Mouse (Mus musculus) G1E (cell line): ENCODE measurements around the gene Sox2. TPM values are rescaled to one million over a fixed set of nuclear protein-coding genes. Genes with fewer than 3 reads are reported as not detected.

ENCODE experiments used
- ATAC-seq: 2 replicates; pipeline ENCODE4 v1.8.0; 2016; ENCODE audit warnings: mild to moderate bottlenecking; ENCODE audit not compliant: insufficient number of reproducible peaks, poor library complexity, low FRiP score, severe bottlenecking; ENCODE audit errors: extremely low read depth
- DNase-seq: peaks from one replicate; pipeline ENCODE4 v3.0.0; 2012; ENCODE audit warnings: low spot score
- H3K27me3 ChIP-seq: 2 replicates; pipeline ENCODE4 v1.6.1; 2012; ENCODE audit warnings: mild to moderate bottlenecking, low read length, inconsistent platforms; ENCODE audit not compliant: insufficient read depth
- H3K36me3 ChIP-seq: replicated peaks from 2 replicates; pipeline ENCODE3; 2012; ENCODE audit warnings: mild to moderate bottlenecking, inconsistent platforms
- H3K4me1 ChIP-seq: 2 replicates; pipeline ENCODE4 v1.6.1; 2012; ENCODE audit warnings: low read depth, low read length, inconsistent platforms, mixed read lengths; ENCODE audit not compliant: insufficient read depth
- H3K4me3 ChIP-seq: 2 replicates; pipeline ENCODE4 v1.5.1; 2012; ENCODE audit warnings: low read depth, mild to moderate bottlenecking, inconsistent platforms, low read length, moderate library complexity, mixed read lengths
- H3K9me3 ChIP-seq: replicated peaks from 2 replicates; pipeline ENCODE4 v1.6.1; 2012; ENCODE audit warnings: inconsistent platforms
- CTCF ChIP-seq: IDR thresholded peaks from 2 replicates; pipeline ENCODE4 v1.5.1; 2012; ENCODE audit warnings: low read depth, low read length, inconsistent platforms, mixed read lengths
- GATA1 ChIP-seq: IDR thresholded peaks from 2 replicates; pipeline ENCODE4 v1.6.1; 2012; ENCODE audit warnings: borderline replicate concordance, low read length, inconsistent platforms, mixed read lengths
- GATA2 ChIP-seq: IDR thresholded peaks from 2 replicates; pipeline ENCODE4 v1.6.1; 2012; ENCODE audit warnings: low read depth, low read length, inconsistent platforms, borderline replicate concordance
- POLR2AphosphoS5 ChIP-seq: IDR thresholded peaks from 2 replicates; pipeline ENCODE4 v1.6.1; 2012; ENCODE audit warnings: low read depth, low read length, inconsistent platforms; ENCODE audit not compliant: insufficient replicate concordance
- TAL1 ChIP-seq: conservative IDR thresholded peaks from 2 replicates; pipeline ENCODE4 v1.6.1; 2012; ENCODE audit warnings: low read depth, low read length, inconsistent platforms, mixed read lengths
- polyA plus RNA-seq: library from polyadenylated mRNA; stranded (reverse); fragments of >175 nt; gene quantifications from 2 replicates; pipeline ENCODE4 v1.2.3, GENCODE M21; 2012
- total RNA-seq, 2 experiments: library from RNA; stranded (forward) in 1 of 2; stranded (reverse) in 1 of 2; fragments of 200-1000 nt in 1 of 2; fragments of >200 nt in 1 of 2; fragmentation: Nextera tagmentation in 1 of 2; gene quantifications; 2 replicates each; pipeline ENCODE4 v1.2.3; 2014 to 2017

Gene Sox2
- total and polyA plus RNA-seq, 3 experiments, result 0.11 TPM; not detected in 2

- Histone ChIP-seq H3K9me3 (peaks cover 37% of the 10 kb centered on the region), H3K4me3 (no peak overlapping the region), H3K36me3 (no peaks in the 10 kb centered on the region), H3K4me1 (no peaks in the 10 kb centered on the region), H3K27me3 (no peaks in the 10 kb centered on the region)
- ATAC-seq (no peak), DNase-seq (no peak)
- TF ChIP-seq GATA1, result no peak
- no peak for TF ChIP-seq GATA2
- no peak for TF ChIP-seq POLR2AphosphoS5
- TF ChIP-seq TAL1, result no peak
- TF ChIP-seq CTCF, result no peak
Measured at GRCm38 (mm10) chr3:34654781-34655180, 4.6 kb downstream of the Sox2 start.

GRCm38 (mm10) chr3:34655311-34656075 is 5.3 kb downstream of the Sox2 start:
- Histone ChIP-seq H3K4me1 (no peaks in the 10 kb centered on the region), H3K4me3 (no peak overlapping the region), H3K27me3 (no peaks in the 10 kb centered on the region), H3K9me3 (peaks cover 32% of the 10 kb centered on the region), H3K36me3 (no peaks in the 10 kb centered on the region)
- TF ChIP-seq GATA2 (no peak), POLR2AphosphoS5 (no peak), CTCF (no peak), TAL1 (no peak), GATA1 (no peak)
- DNase-seq (no peak), ATAC-seq (no peak)

- H3K4me1 ChIP-seq, result no peaks in the 10 kb centered on the region
- TF ChIP-seq TAL1 (no peak), GATA2 (no peak), POLR2AphosphoS5 (no peak), GATA1 (no peak), CTCF (no peak)
- DNase-seq, result no peak
- ATAC-seq, result no peak
- no peak overlapping the region for H3K4me3 ChIP-seq
- H3K36me3 ChIP-seq, result no peaks in the 10 kb centered on the region
- H3K9me3 ChIP-seq, result peaks cover 26% of the 10 kb centered on the region
- no peaks in the 10 kb centered on the region for H3K27me3 ChIP-seq
Measured at GRCm38 (mm10) chr3:34656153-34656552, 5.9 kb downstream of the Sox2 start.

GRCm38 (mm10) chr3:34656813-34657700 is 6.9 kb downstream of the Sox2 start:
- ATAC-seq, result no peak
- Histone ChIP-seq H3K9me3 (peaks cover 30% of the 10 kb centered on the region), H3K36me3 (no peaks in the 10 kb centered on the region), H3K4me3 (no peak overlapping the region), H3K27me3 (no peaks in the 10 kb centered on the region), H3K4me1 (no peaks in the 10 kb centered on the region)
- TF ChIP-seq POLR2AphosphoS5 (no peak), CTCF (no peak), TAL1 (no peak), GATA1 (no peak), GATA2 (no peak)
- DNase-seq, result no peak

GRCm38 (mm10) chr3:34657701-34658090 is 7.5 kb downstream of the Sox2 start:
- Histone ChIP-seq H3K27me3 (no peaks in the 10 kb centered on the region), H3K4me3 (no peak overlapping the region), H3K9me3 (peaks cover 35% of the 10 kb centered on the region), H3K4me1 (no peaks in the 10 kb centered on the region), H3K36me3 (no peaks in the 10 kb centered on the region)
- no peak for ATAC-seq
- DNase-seq, result no peak
- TF ChIP-seq GATA1, result no peak
- TF ChIP-seq POLR2AphosphoS5, result no peak
- TF ChIP-seq GATA2, result no peak
- TF ChIP-seq CTCF, result no peak
- TF ChIP-seq TAL1, result no peak

- Histone ChIP-seq H3K4me3 (no peak overlapping the region), H3K9me3 (peaks cover 42% of the 10 kb centered on the region), H3K4me1 (no peaks in the 10 kb centered on the region), H3K27me3 (no peaks in the 10 kb centered on the region), H3K36me3 (no peaks in the 10 kb centered on the region)
- DNase-seq (no peak), ATAC-seq (no peak)
- TF ChIP-seq POLR2AphosphoS5 (no peak), GATA2 (no peak), TAL1 (no peak), CTCF (no peak), GATA1 (no peak)
Measured at GRCm38 (mm10) chr3:34658241-34658965, 8.2 kb downstream of the Sox2 start.
